Mouse (Mus musculus): ENCODE measurements at regions not wholly inside any gene's neighbourhood (a gene's known extent, or its start where the extent isn't known, plus 50 kb on each side); places are given as distances from the start of the nearest gene placed in this dataset.

- 50% methylated on average over 1 of the region's 1 CpGs for WGBS
- Histone ChIP-seq H3K9ac (replicated peaks) (no peak overlapping the region), H3K27ac (no peak overlapping the region), H3K36me3 (no peaks in the 10 kb centered on the region), H3K9me3 (no peaks in the 10 kb centered on the region), H3K4me2 (no peak overlapping the region), H3K4me1 (replicated peaks) (no peaks in the 10 kb centered on the region), H3K4me3 (replicated peaks) (no peak overlapping the region), H3K27me3 (no peaks in the 10 kb centered on the region)
- no peak for ATAC-seq (ENCODE audit: insufficient number of reproducible peaks, insufficient read depth, low FRiP score, low TSS enrichment, low read depth)
Observed at GRCm38 (mm10) chr8:27837903-27838302, 390.4 kb downstream of the Poteg start.

DNA sequence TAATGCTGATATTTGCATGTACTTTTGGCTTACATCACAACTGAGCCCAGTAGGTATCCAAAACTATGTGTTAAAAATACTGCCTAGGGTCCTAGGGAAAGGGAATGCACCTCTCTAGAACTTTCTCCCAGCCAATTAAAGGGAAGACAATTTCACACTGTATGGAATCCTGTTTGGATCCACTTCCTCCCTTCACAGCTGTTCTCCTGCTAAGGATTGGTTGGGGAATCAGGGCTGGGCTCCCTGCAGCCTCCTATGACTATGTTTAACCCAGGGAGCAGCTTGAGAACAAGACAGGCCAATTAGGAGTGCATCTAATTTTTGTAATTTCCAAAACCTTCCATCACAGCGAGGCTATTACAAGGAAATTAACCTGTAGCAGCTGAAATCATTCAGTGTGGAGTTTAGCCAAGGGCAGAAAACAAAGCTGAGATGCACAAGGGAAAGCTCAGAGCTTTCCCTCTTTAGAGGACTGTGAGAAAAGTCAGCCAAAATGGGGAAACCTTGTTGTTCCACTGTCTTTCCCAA is 419.1 kb downstream of the Poteg start:
- Histone ChIP-seq H3K4me2 (no peak overlapping the region), H3K9ac (replicated peaks) (no peak overlapping the region), H3K9me3 (no peaks in the 10 kb centered on the region), H3K4me1 (replicated peaks) (no peaks in the 10 kb centered on the region), H3K36me3 (no peaks in the 10 kb centered on the region), H3K27ac (no peak overlapping the region), H3K4me3 (replicated peaks) (no peak overlapping the region), H3K27me3 (no peaks in the 10 kb centered on the region)
- ATAC-seq (ENCODE audit: insufficient number of reproducible peaks, insufficient read depth, low FRiP score, low TSS enrichment, low read depth): no peak
- WGBS: 48% methylated on average over 1 of the region's 1 CpGs

GRCm38 (mm10) chr8:27868591-27868990 is 421.1 kb downstream of the Poteg start:
- H3K9ac ChIP-seq (replicated peaks): no peak overlapping the region
- 89% methylated on average over 7 of the region's 7 CpGs for WGBS
- ATAC-seq (ENCODE audit: insufficient number of reproducible peaks, insufficient read depth, low FRiP score, low TSS enrichment, low read depth): no peak
- H3K27ac ChIP-seq: no peak overlapping the region
- H3K4me3 ChIP-seq (replicated peaks): no peak overlapping the region
- no peak overlapping the region for H3K4me2 ChIP-seq
- H3K9me3 ChIP-seq: no peaks in the 10 kb centered on the region
- H3K27me3 ChIP-seq: no peaks in the 10 kb centered on the region
- no peaks in the 10 kb centered on the region for H3K4me1 ChIP-seq (replicated peaks)
- H3K36me3 ChIP-seq: no peaks in the 10 kb centered on the region

DNA sequence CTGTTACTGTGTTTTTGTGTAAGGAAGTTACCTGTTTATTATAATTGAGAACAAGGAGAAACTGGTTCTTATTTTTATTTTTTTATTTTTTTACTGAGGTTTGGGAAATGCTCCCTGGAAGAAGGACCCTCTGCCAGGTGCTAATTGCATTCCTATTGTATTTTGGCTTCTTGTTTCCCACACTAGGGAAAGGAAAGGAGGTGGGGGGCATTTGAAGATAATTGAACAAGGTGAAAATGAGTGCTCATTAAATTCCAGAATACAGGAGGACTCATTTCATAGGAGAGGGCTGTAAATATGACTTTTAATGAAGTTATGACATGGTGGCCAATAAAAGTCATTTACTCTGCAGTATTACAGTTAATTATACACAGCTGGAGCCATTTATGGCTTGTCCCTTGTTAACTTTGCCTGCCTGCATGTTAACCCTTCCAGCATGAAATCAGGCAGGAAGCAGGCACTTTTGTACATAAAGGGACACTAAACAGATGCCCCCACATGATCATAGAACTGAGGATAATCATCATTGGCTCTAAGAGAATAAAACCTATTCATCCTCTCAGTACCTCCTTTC is 430.3 kb downstream of the Poteg start:
- no peak overlapping the region for H3K4me3 ChIP-seq (replicated peaks)
- no peaks in the 10 kb centered on the region for H3K36me3 ChIP-seq
- no peak overlapping the region for H3K4me2 ChIP-seq
- no peak overlapping the region for H3K9ac ChIP-seq (replicated peaks)
- peaks cover 5% of the 10 kb centered on the region; the same call in 1 of the 2 replicates for H3K27me3 ChIP-seq
- no peak overlapping the region for H3K27ac ChIP-seq
- peak; percentile 59; the same call in 1 of the 2 replicates for ATAC-seq (ENCODE audit: insufficient number of reproducible peaks, insufficient read depth, low FRiP score, low TSS enrichment, low read depth)
- no peaks in the 10 kb centered on the region for H3K9me3 ChIP-seq
- H3K4me1 ChIP-seq (replicated peaks): peaks cover 17% of the 10 kb centered on the region

DNA sequence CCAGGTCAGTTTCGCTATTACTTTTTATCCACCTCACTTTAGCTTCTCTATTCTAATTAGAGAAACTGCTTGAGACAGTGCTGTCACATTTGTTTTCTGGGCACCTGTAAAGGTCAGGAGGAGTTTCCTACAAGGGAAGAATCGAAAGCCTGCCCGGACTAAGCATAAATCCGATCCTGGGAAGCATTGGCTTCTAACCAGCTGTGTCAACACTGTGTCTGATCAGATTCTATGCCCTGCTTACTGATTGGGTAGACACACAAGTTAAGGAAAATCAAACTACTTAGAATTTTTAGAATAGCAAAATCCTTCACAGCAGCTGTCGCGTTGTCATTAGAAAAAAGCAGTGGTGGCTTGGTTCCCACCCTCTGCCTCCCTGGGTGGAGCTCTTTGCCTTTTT is 441.8 kb downstream of the Poteg start:
- no peak overlapping the region for H3K9ac ChIP-seq (replicated peaks)
- ATAC-seq (ENCODE audit: insufficient number of reproducible peaks, insufficient read depth, low FRiP score, low TSS enrichment, low read depth): no peak
- no peak overlapping the region for H3K27ac ChIP-seq
- no peaks in the 10 kb centered on the region for H3K36me3 ChIP-seq
- 89% methylated on average over 6 of the region's 6 CpGs for WGBS
- no peak overlapping the region for H3K4me3 ChIP-seq (replicated peaks)
- no peaks in the 10 kb centered on the region for H3K4me1 ChIP-seq (replicated peaks)
- no peaks in the 10 kb centered on the region for H3K9me3 ChIP-seq
- 0 out of 2 replicates have a peak, but pooled peaks cover 4% of the 10 kb centered on the region for H3K27me3 ChIP-seq
- H3K4me2 ChIP-seq: no peak overlapping the region

- no peak overlapping the region for H3K27ac ChIP-seq
- H3K36me3 ChIP-seq: no peaks in the 10 kb centered on the region
- WGBS: 21% methylated on average over 6 of the region's 6 CpGs
- no peaks in the 10 kb centered on the region; the same call in 1 of the 2 replicates for H3K27me3 ChIP-seq
- H3K9me3 ChIP-seq: no peaks in the 10 kb centered on the region
- H3K4me3 ChIP-seq (replicated peaks): no peak overlapping the region
- ATAC-seq (ENCODE audit: insufficient number of reproducible peaks, insufficient read depth, low FRiP score, low TSS enrichment, low read depth): peak; percentile 75; the same call in 1 of the 2 replicates
- H3K9ac ChIP-seq (replicated peaks): no peak overlapping the region
- no peak overlapping the region for H3K4me2 ChIP-seq
- 0 out of 2 replicates have a peak, but pooled peaks cover 5% of the 10 kb centered on the region for H3K4me1 ChIP-seq (replicated peaks)
Observed at GRCm38 (mm10) chr8:27894325-27894724, 446.9 kb downstream of the Poteg start.

DNA sequence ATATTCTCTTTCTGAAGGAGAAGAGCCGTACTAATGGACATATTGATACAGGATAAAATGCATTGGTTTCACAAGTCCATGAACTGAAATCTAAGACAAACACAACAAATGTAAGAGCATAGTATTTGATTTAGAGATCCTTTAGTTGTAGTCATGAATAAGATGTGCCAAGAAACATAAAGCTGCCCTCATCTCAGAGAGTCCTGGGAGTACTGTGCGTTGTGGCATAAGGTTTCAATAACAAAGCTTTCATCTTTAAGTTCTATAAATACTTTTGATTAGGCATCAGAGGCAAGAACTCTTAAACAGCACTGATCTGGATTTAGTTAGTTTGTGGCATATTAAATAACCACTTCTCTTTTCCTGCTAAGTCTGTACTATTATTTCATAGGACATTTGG is 452.6 kb downstream of the Poteg start:
- Histone ChIP-seq H3K9ac (replicated peaks) (no peak overlapping the region), H3K36me3 (no peaks in the 10 kb centered on the region), H3K4me2 (no peak overlapping the region), H3K27me3 (no peaks in the 10 kb centered on the region; the same call in 1 of the 2 replicates), H3K9me3 (no peaks in the 10 kb centered on the region), H3K4me3 (replicated peaks) (no peak overlapping the region), H3K4me1 (replicated peaks) (peaks cover 10% of the 10 kb centered on the region), H3K27ac (no peak overlapping the region)
- ATAC-seq (ENCODE audit: insufficient number of reproducible peaks, insufficient read depth, low FRiP score, low TSS enrichment, low read depth): no peak
- 41% methylated on average over 2 of the region's 2 CpGs for WGBS

- 34% methylated on average over 2 of the region's 2 CpGs for WGBS
Observed at GRCm38 (mm10) chr8:27903796-27904195, 456.3 kb downstream of the Poteg start.

GRCm38 (mm10) chr8:27909347-27909945 is 462.0 kb downstream of the Poteg start:
- WGBS: 4% methylated on average over 2 of the region's 2 CpGs
- Histone ChIP-seq H3K4me2 (no peak overlapping the region), H3K9ac (replicated peaks) (no peak overlapping the region), H3K27me3 (no peaks in the 10 kb centered on the region), H3K27ac (no peak overlapping the region; the same call in 1 of the 2 replicates), H3K4me1 (replicated peaks) (peaks cover 5% of the 10 kb centered on the region), H3K9me3 (no peaks in the 10 kb centered on the region), H3K4me3 (replicated peaks) (no peak overlapping the region), H3K36me3 (no peaks in the 10 kb centered on the region)
- ATAC-seq (ENCODE audit: insufficient number of reproducible peaks, insufficient read depth, low FRiP score, low TSS enrichment, low read depth): peak; percentile 82

More at GRCm38 (mm10) chr8:27903796-27904195, 456.3 kb downstream of the Poteg start:
- ATAC-seq (ENCODE audit: insufficient number of reproducible peaks, insufficient read depth, low FRiP score, low TSS enrichment, low read depth): no peak
- Histone ChIP-seq H3K4me1 (replicated peaks) (peaks cover 10% of the 10 kb centered on the region), H3K9me3 (no peaks in the 10 kb centered on the region), H3K4me2 (no peak overlapping the region), H3K27ac (no peak overlapping the region), H3K4me3 (replicated peaks) (no peak overlapping the region), H3K27me3 (no peaks in the 10 kb centered on the region), H3K36me3 (no peaks in the 10 kb centered on the region), H3K9ac (replicated peaks) (no peak overlapping the region)

- Histone ChIP-seq H3K27me3 (no peaks in the 10 kb centered on the region), H3K4me3 (replicated peaks) (no peak overlapping the region), H3K4me1 (replicated peaks) (peaks cover 11% of the 10 kb centered on the region; the same call in 1 of the 2 replicates), H3K36me3 (no peaks in the 10 kb centered on the region), H3K27ac (peak overlapping the region; percentile 2; the same call in 1 of the 2 replicates), H3K9me3 (no peaks in the 10 kb centered on the region), H3K9ac (replicated peaks) (no peak overlapping the region), H3K4me2 (peak overlapping the region; percentile 33)
- no peak; the same call in 1 of the 2 replicates for ATAC-seq (ENCODE audit: insufficient number of reproducible peaks, insufficient read depth, low FRiP score, low TSS enrichment, low read depth)
- 21% methylated on average over 12 of the region's 12 CpGs for WGBS
Observed at GRCm38 (mm10) chr8:27938559-27939492, 491.4 kb downstream of the Poteg start.

DNA sequence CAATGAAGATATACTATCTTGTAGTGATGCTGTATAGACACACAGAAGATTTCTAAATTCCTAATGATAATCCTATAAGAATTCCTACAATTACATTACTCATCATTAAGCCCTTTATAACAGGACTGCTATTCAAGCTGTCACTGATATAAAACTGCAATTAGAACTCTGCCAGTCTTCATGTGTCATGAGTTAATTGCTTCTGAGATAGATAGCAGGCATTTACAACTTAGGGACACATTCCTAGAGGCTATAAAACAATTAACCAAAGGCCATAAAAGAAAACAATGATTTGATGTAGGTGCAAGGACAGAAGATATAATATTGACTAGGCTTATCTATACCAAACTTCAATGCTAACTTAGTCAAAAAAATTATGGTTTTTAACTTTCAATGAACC is 507.5 kb downstream of the Poteg start:
- no peak for ATAC-seq (ENCODE audit: insufficient number of reproducible peaks, insufficient read depth, low FRiP score, low TSS enrichment, low read depth)
- no peaks in the 10 kb centered on the region for H3K36me3 ChIP-seq
- H3K4me2 ChIP-seq: no peak overlapping the region
- H3K4me1 ChIP-seq (replicated peaks): no peaks in the 10 kb centered on the region
- H3K9ac ChIP-seq (replicated peaks): no peak overlapping the region
- no peak overlapping the region for H3K27ac ChIP-seq
- no peaks in the 10 kb centered on the region for H3K9me3 ChIP-seq
- no peaks in the 10 kb centered on the region for H3K27me3 ChIP-seq
- no peak overlapping the region for H3K4me3 ChIP-seq (replicated peaks)
